Comparison of ENCODE assay signal across 7 mouse cellular contexts in genomic region chr13:56112980-56113379, GRCm38 (mm10). TPM values are rescaled to one million over a fixed set of nuclear protein-coding genes. Genes with fewer than 3 reads are reported as not detected.
DNase-seq lines count a peak whose midpoint lies in the region; ATAC-seq and TF ChIP-seq lines count a peak whose summit lies in the region.

No protein-coding gene starts in this region.

- no peak for ATAC-seq in embryonic facial prominence, embryonic 15.5 days (ENCODE audit: insufficient number of reproducible peaks, low FRiP score, low TSS enrichment, low read depth)
- no peak for ATAC-seq in midbrain, embryonic 14.5 days (ENCODE audit: low FRiP score, low TSS enrichment)

- H3K4me3 ChIP-seq in embryonic facial prominence, embryonic 15.5 days (replicated peaks): no peak overlapping the region
- no peak overlapping the region for H3K4me3 ChIP-seq in midbrain, embryonic 14.5 days (replicated peaks; ENCODE audit: low read depth, low read length)
- no peak overlapping the region for H3K4me3 ChIP-seq in thymus, adult 2 months (ENCODE audit: control insufficient read depth, insufficient read depth, low read length)

- H3K36me3 ChIP-seq in embryonic facial prominence, embryonic 15.5 days: peaks cover 5% of the 10 kb centered on the region; the same call in 1 of the 2 replicates
- H3K36me3 ChIP-seq in midbrain, embryonic 14.5 days (ENCODE audit: control insufficient read depth, insufficient read depth, low read length): peaks cover 18% of the 10 kb centered on the region; the same call in 1 of the 2 replicates
- peaks cover 10% of the 10 kb centered on the region for H3K36me3 ChIP-seq in thymus, adult 2 months (ENCODE audit: control insufficient read depth, insufficient read depth, low read length)

- TF ChIP-seq POLR2A in thymus, adult 2 months (IDR thresholded peaks at IDR 0.05; ENCODE audit: control insufficient read depth, extremely low read depth, insufficient read depth, low read length, poor library complexity): no peak

- H3K27me3 ChIP-seq in embryonic facial prominence, embryonic 15.5 days: no peaks in the 10 kb centered on the region
- H3K27me3 ChIP-seq in midbrain, embryonic 14.5 days (ENCODE audit: control insufficient read depth, insufficient read depth, low read length): no peaks in the 10 kb centered on the region
- H3K27me3 ChIP-seq in thymus, adult 2 months (ENCODE audit: control insufficient read depth, insufficient read depth, low read length): no peaks in the 10 kb centered on the region

- H3K27ac ChIP-seq in embryonic facial prominence, embryonic 15.5 days (replicated peaks): peak overlapping the region; percentile 87
- H3K27ac ChIP-seq in midbrain, embryonic 14.5 days (replicated peaks; ENCODE audit: low read depth, low read length): 0 out of 2 replicates have a peak overlapping the region, but pooled peaks have one; percentile 13
- no peak overlapping the region for H3K27ac ChIP-seq in thymus, adult 2 months (ENCODE audit: control insufficient read depth, insufficient read depth, low read length)

- H3K4me1 ChIP-seq in embryonic facial prominence, embryonic 15.5 days: peaks cover 94% of the 10 kb centered on the region
- H3K4me1 ChIP-seq in midbrain, embryonic 14.5 days (ENCODE audit: control insufficient read depth, insufficient read depth, low read length): peaks cover 19% of the 10 kb centered on the region
- peaks cover 13% of the 10 kb centered on the region for H3K4me1 ChIP-seq in thymus, adult 2 months (replicated peaks; ENCODE audit: control insufficient read depth, insufficient read depth, low read length)

- no peak overlapping the region for H3K9ac ChIP-seq in embryonic facial prominence, embryonic 15.5 days
- no peak overlapping the region for H3K9ac ChIP-seq in midbrain, embryonic 14.5 days (replicated peaks; ENCODE audit: low read length)

- 27% methylated on average over 13 of the region's 13 CpGs for WGBS in embryonic facial prominence, embryonic 15.5 days
- WGBS in midbrain, embryonic 14.5 days: 49% methylated on average over 13 of the region's 13 CpGs
- WGBS in thymus, adult 2 months: 61% methylated on average over 13 of the region's 13 CpGs

- DNase-seq in layer of hippocampus, adult 11-12 months (ENCODE audit: low spot score): peak; percentile 59
- DNase-seq in layer of hippocampus, postnatal 25 days (ENCODE audit: extremely low spot score in 1 of 2, low spot score in 1 of 2): no peak
- DNase-seq in cerebellum, adult 18-20 months: peak; percentile 62 to 67
- no peak for DNase-seq in midbrain, embryonic 14.5 days
- DNase-seq in adrenal gland, adult 2 months: no peak
- DNase-seq in thymus, adult 2 months: no peak

- peak overlapping the region; percentile 30 for H3K4me2 ChIP-seq in embryonic facial prominence, embryonic 15.5 days (replicated peaks)
- no peak overlapping the region for H3K4me2 ChIP-seq in midbrain, embryonic 14.5 days (ENCODE audit: low read length)

- no peaks in the 10 kb centered on the region for H3K9me3 ChIP-seq in embryonic facial prominence, embryonic 15.5 days (replicated peaks)
- no peaks in the 10 kb centered on the region for H3K9me3 ChIP-seq in midbrain, embryonic 14.5 days (ENCODE audit: control insufficient read depth, low read length)

- TF ChIP-seq CTCF in thymus, adult 2 months (IDR thresholded peaks at IDR 0.05; ENCODE audit: borderline replicate concordance, control insufficient read depth, extremely low read depth, insufficient read depth, low read length, poor library complexity): no peak

RNA-seq across cellular contexts. Expression of gene H2afy, which starts 23.2 kb away (rescaled TPM):
- 100 to 1,000 TPM; 115 to 130 TPM for total RNA-seq in layer of hippocampus, postnatal 25 days (2021)
- polyA plus RNA-seq in embryonic facial prominence, embryonic 15.5 days (2015; fragmentation: Nextera tagmentation; extraction: Ambion mirVana): 275 and 292 TPM in 2 replicates
- polyA plus RNA-seq in midbrain, embryonic 14.5 days (2014; fragmentation: Nextera tagmentation; extraction: Ambion mirVana): 292 and 355 TPM in 2 replicates
- 100 to 1,000 TPM; 123 to 138 TPM for total RNA-seq in adrenal gland, adult 2 months (2021)
- polyA plus RNA-seq in adrenal gland, adult 2 months (2012; rRNA removed): 127 and 140 TPM in 2 replicates
- 316 and 458 TPM in 2 replicates for polyA plus RNA-seq in thymus, adult 2 months (2012; rRNA removed)

Comparison
In these comparisons a context has a peak if more than half of its experiments do, and no peak if none do; other contexts are left out.
1. DNase-seq: peak in layer of hippocampus, adult 11-12 months (single experiment) and cerebellum, adult 18-20 months (2 of 2); none in layer of hippocampus, postnatal 25 days (0 of 2), midbrain, embryonic 14.5 days (single experiment), adrenal gland, adult 2 months (single experiment) and thymus, adult 2 months (single experiment).